Mouse (Mus musculus): ENCODE results near the gene Dbh.

The Dbh gene

GRCm38 (mm10) chr2:27164796-27165590 is at the start of gene Dbh:
TSS of gene Dbh (plus strand) at chr2:27165233.
- no peak for DNase-seq (ENCODE audit: low read depth, low spot score)

- DNase-seq (ENCODE audit: low read depth, low spot score): no peak
Observed at GRCm38 (mm10) chr2:27118452-27118851, 46.6 kb upstream of the Dbh start.

DNA sequence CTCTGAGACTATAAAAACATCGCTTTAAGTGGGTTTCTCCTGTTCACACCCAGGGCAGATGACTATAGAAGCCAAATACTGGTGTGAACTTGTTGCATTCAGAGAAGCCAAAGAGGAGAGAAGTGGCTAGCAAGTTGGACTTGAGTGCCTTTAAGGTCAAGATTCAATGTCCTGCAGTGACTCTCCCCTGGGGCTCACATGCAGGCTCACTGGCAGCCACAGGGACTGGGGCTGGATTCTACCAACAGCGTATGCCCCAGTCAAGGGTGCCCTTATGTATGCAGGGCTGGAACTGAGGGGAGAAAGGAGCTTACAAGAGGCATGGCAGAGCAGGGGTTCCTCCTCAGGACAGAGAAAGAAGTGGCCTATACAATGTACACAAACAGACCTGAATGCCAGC is 45.3 kb upstream of the Dbh start:
- no peak for DNase-seq (ENCODE audit: low read depth, low spot score)

DNA sequence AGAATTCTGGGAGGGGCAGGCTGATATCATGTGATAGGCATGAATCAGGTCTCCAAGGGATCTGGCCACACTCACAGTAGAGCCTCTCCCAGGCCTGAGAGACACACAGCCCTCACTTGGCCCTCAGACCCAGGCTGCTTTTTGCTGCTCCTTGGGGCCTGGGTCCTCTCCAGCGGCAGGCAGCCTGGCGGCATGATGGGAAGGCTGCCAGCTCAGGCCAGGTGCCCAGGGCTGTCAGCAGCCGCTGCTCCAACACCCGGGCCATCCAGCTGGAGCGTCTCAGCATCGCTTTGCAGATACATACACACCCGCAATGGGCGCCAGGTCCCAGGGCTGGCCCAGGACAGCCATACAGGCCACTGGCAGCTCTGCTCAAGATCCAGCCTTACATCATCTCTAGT is 44.8 kb upstream of the Dbh start:
- DNase-seq (ENCODE audit: low read depth, low spot score): no peak

GRCm38 (mm10) chr2:27121626-27122355 is 43.2 kb upstream of the Dbh start:
- no peak for DNase-seq (ENCODE audit: low read depth, low spot score)

DNA sequence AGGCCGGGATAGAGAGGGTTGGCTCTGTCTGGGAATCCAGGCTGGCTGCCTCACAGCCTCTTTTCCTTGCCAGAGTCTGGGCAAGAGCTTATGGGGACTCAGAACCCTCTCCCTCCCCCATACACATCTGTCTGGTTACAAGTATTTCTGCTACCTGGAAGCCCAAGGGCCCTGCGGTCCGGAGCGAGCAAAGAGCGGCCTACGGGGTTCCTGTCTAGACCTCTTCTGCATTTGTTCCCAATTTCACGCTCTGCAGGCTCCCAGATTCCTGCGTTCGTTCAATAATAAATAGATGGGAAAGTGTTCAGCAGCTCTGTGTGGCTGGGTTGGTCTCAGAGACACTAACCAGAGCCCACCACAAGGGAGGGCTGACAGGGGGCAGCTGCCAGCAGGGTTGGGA is 42.5 kb upstream of the Dbh start:
- no peak for DNase-seq (ENCODE audit: low read depth, low spot score)

DNA sequence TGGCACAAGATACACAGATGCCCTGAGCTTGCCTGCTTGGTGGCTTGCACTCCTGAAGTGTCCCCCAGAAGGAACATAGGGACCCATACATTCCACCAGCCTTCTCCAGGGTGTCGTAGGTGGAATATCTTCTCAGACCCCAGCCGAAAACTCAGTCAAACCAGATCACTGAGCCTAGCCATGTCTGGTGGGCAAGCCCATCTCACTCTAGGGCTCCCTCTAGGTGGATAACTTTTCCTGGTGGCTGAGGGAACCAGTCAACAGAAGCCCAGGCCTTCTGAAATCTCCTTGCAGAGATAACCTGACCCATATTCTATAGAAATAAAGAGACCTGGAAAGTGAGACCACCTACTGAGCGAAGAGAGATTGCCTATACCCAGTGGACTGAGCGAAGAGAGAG is 41.9 kb upstream of the Dbh start:
- no peak for DNase-seq (ENCODE audit: low read depth, low spot score)

DNA sequence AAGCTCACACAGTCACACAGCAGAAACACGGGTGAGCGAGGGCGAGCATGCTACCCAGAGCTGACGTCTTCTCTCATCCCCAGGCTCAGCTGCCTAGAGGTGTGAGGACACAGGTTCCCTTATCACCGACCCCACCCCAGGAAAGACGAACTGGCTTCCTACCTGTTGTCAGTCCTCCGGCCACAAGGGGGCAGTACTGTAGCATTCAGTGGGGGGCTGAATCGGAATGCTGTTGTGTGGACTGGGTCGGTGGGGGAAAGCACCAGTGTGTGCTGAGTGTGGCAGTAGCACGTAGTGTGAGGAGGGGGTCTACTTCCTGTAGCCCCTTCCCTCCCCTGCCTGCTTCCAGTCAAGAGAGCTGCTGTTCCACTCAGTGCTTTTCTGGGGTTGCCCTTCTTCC is 39.1 kb upstream of the Dbh start:
- no peak for DNase-seq (ENCODE audit: low read depth, low spot score)

DNA sequence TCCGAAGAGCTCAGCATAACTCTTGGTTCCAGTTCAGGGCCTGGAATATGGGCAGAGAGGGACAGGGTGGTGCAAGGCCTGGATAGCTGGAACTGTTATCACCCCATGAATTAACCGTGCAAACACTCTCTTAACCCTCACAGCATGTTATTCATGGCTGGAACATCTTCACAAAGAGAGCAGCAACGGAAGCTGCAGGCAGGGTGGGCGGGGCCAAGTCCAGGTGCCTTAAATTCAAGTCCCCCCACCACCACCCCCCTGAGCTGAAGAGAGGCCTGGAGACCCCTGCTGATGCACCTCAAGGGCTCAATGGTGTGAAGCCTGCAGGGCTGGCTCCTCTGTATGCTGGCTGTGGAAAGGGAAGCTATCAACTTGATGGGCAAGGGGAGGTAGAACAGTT is 38.5 kb upstream of the Dbh start:
- DNase-seq (ENCODE audit: low read depth, low spot score): no peak

DNA sequence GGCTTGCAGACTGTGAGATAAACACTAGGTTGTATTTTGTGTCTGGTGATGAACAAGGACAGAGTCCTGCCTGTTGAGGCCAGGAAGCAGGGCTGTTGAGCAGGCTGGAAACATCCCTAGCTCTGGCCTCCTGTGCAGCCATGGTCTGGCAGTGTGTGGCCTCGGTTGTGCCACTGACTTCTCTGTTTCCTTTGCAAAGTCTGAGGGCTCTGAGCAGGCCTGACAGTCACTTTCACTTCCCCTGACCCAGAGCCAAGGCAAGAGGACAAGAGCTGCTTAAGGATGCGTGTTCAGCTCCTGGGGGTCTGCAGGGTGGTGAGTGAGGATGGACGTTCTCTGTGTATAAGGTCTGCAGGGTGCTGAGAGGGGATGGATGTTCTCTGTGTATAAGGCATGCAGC is 36.0 kb upstream of the Dbh start:
- DNase-seq (ENCODE audit: low read depth, low spot score): no peak

DNA sequence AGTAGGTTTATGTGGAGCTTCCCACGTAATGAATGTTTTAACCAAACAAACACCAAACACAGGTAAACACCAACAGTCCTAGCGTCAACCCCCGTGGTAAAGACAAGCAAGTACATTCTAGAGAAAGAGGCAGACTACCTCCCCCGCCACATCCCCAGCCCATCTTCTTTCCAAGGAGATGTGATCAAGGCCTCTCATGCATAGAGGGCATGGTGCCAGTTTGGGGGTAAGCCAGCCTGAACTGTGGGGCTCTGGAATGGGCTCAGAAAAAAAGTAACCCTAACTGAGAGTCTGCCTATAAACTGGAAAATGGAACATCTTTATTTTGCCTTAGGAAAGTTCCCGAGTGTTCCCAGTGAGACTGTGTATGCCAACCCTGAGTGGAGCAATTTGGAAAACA is 29.1 kb upstream of the Dbh start:
- DNase-seq (ENCODE audit: low read depth, low spot score): no peak

GRCm38 (mm10) chr2:27136336-27136735 is 28.7 kb upstream of the Dbh start:
- DNase-seq (ENCODE audit: low read depth, low spot score): no peak

GRCm38 (mm10) chr2:27136789-27137188 is 28.2 kb upstream of the Dbh start:
- no peak for DNase-seq (ENCODE audit: low read depth, low spot score)

GRCm38 (mm10) chr2:27138356-27138755 is 26.7 kb upstream of the Dbh start:
- DNase-seq (ENCODE audit: low read depth, low spot score): no peak

DNA sequence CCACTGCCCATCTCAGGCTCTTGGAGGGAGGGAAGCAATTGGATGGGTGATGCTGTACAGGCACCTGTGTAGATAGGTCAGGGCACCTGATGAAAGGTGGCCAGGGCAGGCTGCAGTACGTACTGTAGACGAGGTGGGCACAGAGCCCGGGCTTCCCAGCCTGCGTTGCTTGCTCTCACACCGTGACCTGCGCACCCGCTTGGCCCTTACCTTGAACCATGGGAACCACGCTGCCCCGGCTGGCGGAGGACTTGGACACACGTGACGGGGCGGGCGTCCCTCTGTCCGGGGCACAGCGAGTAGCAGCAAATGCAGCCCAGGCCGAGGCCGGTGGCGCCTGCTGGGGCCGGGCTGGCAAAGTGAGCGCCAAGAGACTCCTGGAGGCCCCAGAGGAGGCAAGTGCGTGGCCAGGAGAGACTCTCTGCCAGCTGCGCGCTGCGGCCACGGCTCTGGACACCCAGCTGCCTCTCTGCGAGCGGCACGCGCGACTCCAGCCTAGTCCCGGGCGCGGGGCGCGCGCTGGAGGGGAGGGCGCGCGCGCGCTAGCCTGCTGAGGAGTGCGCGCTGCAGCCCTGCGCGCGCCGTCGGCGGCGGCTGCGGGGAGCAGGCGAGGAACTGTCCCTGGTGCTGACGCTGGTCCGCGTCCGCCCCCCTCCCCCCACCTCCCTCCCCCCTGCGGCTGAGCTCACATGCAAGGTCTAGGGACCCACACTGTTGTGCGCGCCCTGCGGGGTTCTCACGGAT is 22.9 kb upstream of the Dbh start, which contains the start of gene Fam163b:
Gene Fam163b, minus strand, starts transcription at position 542 of the 744 bp plus-strand sequence.
- no peak for DNase-seq (ENCODE audit: low read depth, low spot score)

DNA sequence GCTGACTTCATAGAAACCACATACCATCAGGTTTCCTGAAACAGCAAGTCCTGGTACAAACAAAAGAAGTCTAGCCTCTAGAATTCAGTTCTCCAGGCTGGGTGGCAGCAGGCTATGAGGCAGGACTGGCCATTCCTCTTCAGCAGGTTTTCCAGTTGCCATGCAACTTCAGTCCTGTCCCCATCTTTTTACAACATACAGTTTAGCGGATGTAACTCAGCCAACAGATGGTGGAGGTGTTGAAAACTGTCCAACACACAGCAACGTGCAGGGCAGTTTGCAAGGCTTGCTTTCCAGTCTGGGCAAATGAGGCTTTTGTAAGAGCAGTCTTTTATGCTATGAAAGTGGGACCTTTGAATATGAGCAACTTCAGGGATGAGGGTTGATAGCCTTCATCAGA is 20.1 kb upstream of the Dbh start:
- no peak for DNase-seq (ENCODE audit: low read depth, low spot score)

DNA sequence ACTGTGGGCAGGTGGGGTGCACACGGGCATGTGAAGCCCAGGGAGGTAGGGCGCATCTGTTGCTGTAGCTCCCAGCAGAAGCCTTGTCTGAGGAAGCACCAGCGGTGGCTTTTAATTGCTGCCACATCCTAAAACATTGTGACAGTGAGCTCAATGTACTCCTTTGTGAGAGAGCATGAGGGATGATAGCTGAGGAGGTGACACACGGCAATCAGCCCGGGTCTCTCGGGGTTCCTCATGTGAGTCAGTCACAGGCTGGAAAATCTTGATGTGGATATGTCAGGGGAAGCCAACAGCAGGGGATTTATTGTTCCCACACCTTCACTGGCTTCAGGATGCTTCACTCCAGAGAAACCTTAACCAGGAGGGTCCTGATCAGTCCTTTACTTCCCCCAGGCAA is 18.2 kb upstream of the Dbh start:
- no peak for DNase-seq (ENCODE audit: low read depth, low spot score)

- DNase-seq (ENCODE audit: low read depth, low spot score): no peak
Observed at GRCm38 (mm10) chr2:27149457-27149856, 15.6 kb upstream of the Dbh start.

DNA sequence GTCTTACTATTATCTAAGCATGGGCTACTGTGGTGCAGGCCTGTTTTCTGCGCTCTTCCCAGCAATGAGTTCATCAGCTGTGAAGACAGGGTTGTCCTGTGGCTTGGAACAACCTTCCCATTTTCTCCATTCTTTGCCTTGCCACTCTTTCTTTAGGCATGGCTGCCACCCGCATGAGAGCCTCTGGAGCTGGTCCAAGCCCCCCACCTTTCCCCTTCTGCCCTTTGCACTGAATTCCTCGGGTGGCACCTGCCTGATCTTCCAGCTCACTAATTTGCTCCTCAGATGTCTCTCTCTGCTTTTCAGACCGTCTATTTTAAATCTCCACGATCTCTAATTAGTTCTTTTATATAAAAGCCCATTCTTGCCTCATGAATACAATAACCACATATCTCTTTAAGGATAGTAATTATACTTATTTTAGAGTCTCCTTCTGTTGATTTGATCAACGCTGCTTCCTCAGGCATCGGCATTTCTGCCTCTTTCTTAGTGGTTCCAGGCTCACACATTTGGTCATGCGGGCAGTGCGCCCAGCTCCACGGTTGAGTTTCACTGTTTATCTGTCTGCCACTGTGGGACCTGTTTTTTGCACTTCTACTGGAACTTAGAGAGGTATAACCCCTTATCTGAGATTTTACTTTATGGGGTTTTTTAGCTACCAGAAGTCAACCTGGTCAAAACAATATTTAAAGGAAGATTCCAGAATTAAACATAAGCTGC is 10.4 kb upstream of the Dbh start:
- DNase-seq (ENCODE audit: low read depth, low spot score): no peak

DNA sequence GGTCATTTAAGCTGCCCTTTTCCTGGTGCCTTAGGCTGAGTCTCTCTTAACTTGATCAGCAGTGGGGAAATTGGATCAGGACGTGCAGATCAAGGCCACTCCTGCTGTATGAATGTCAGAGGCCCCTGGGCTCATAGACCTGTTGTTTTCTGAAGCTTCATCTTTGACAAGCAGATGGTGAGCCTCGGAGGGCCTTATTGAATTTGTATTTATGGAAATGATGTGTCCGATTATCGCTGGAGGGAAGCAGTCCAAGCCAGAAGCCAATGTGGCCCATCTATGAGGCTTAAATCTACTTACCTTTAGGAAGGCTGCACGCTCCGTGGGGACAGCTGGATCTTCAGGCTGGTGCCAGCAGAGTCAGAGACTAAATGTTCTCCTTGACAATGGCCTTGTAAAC is 8.4 kb upstream of the Dbh start:
- DNase-seq (ENCODE audit: low read depth, low spot score): no peak

GRCm38 (mm10) chr2:27161526-27161925 is 3.5 kb upstream of the Dbh start:
- DNase-seq (ENCODE audit: low read depth, low spot score): no peak

GRCm38 (mm10) chr2:27162656-27163055 is 2.4 kb upstream of the Dbh start:
- no peak for DNase-seq (ENCODE audit: low read depth, low spot score)
